Mouse (Mus musculus): ENCODE results near the gene Cptp. TPM values are rescaled to one million over a fixed set of nuclear protein-coding genes. Genes with fewer than 3 reads are reported as not detected.

Gene Cptp
- total and polyA plus RNA-seq, 3 experiments = 14.0 to 22.6 TPM; not detected in 1

DNA sequence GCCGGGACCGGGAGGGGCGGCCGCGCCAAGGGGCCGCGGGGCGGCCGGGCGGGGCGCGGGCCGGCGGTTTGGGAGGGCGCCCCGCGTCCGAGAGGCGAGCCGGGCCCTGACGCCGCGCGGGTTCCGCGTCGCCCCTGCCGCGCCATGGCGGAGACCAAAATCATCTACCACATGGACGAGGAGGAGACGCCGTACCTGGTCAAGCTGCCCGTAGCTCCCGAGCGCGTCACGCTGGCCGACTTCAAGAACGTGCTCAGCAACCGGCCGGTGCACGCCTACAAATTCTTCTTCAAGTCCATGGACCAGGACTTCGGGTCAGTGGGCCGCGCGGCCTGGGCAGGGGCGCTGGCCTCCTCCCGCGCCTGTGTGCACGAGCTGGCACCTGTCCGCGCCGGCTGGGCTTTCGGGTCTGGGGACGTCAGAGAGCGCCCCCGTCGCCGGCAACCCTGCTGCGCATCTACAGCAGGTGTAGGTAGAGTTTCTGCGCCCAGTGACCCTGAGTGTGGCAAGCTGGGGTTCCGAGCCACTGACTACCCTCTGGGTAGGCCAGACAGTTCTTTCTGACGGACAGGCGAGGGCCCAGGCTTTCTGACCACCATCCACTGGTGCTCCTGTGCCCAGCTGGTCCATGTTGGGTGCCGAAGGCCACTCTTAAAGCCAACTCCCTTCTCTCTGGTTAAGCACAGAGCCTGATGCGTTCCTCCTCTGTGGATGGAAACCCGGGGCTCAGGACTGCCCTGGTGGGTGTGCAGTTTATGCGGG lies 21.5 kb downstream of the Cptp start:
- Histone ChIP-seq H3K27ac (ENCODE audit: control insufficient read depth, low read depth, low read length) (no peak overlapping the region), H3K4me1 (ENCODE audit: control insufficient read depth in 1 of 2, insufficient read depth in 2 of 2, low read length in 2 of 2) (peaks cover 19 to 34% of the 10 kb centered on the region in 2 experiments), H3K4me3 (ENCODE audit: control insufficient read depth in 1 of 2, insufficient read depth in 1 of 2, low read depth in 2 of 2, low read length in 2 of 2) (peak overlapping the region; percentile 75 to 98), H3K9me3 (replicated peaks; ENCODE audit: insufficient read depth, low read length) (no peaks in the 10 kb centered on the region), H3K27me3 (ENCODE audit: control insufficient read depth in 1 of 2, insufficient read depth in 2 of 2, low read length in 2 of 2) (no peaks in the 10 kb centered on the region), H3K79me2 (ENCODE audit: control insufficient read depth, insufficient read depth, low read length, poor library complexity) (peaks cover 47% of the 10 kb centered on the region), H3K36me3 (ENCODE audit: control insufficient read depth in 1 of 2, insufficient read depth in 2 of 2, low read length in 2 of 2) (peaks cover 0 to 15% of the 10 kb centered on the region in 2 experiments; a peak in 3 of 4 replicates), H3K9ac (ENCODE audit: control insufficient read depth, low read depth, low read length, poor library complexity, severe bottlenecking) (peak overlapping the region; percentile 82)
- no peak for TF ChIP-seq POLR2A (IDR thresholded peaks at IDR 0.05; ENCODE audit: control insufficient read depth in 1 of 2, insufficient read depth in 1 of 2, low read depth in 1 of 2, low read length in 2 of 2, poor library complexity in 1 of 2)
- TF ChIP-seq CTCF (IDR thresholded peaks at IDR 0.05 in 2 of 3, conservative IDR thresholded peaks at IDR 0.05 in 1 of 3; ENCODE audit: control insufficient read depth in 1 of 3, insufficient read depth in 1 of 3, low read depth in 2 of 3, low read length in 3 of 3, poor library complexity in 1 of 3, severe bottlenecking in 1 of 3) = peak in 1 of 3 experiments; percentile 34; a peak in 1 of 6 replicates
- TF ChIP-seq NRF1 (IDR thresholded peaks at IDR 0.05; ENCODE audit: insufficient read depth, low read depth, low read length, poor library complexity, severe bottlenecking) = 0 out of 2 replicates have a peak, but pooled peaks have one; percentile 5
- peak; percentile 68; the same call in 1 of the 2 replicates for TF ChIP-seq MXI1 (IDR thresholded peaks at IDR 0.05; ENCODE audit: low read depth, low read length)
- peak; percentile 52 for DNase-seq (ENCODE audit: low read depth, low spot score)

DNA sequence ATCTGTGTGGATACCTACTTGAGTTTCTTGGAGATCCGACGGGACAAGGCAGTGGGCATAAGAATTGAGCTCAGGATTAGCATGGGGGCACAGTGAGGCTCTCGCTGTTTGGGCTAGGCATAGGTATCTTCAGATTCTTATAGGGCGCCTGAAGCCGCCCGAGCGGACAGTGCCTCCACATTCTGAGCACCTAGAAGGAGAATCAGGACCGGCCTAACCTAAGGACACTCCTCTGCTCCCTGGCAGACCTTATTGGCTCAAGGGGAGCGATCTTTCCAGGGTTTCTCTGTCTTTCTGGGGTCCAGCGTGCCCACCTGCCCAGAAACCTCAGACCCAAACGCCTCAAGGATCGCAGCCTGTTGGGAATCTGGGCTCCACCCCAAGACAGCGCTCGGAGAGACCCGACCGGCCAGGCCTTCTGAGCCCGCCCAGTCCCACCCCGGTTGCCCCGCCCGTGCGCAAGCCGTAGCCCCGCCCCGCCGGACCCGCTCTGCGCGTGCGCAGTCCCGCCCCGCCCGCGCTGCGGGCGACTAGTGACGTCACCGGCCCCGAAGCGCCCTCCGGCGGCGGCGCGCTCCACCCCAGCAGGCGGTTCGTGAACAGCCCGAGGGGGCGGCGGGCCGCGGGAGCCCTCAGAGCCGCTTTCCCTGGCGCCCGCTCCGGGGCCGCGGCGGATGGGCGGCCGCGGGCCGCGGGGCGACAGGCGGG lies 22.2 kb downstream of the Cptp start, which contains the start of gene Dvl1:
TSS of gene Dvl1 (plus strand) at position 532 of the 708 bp plus-strand sequence.
- peak; percentile 87 for DNase-seq (ENCODE audit: low read depth, low spot score)
- peaks cover 0 to 15% of the 10 kb centered on the region in 2 experiments; a peak in 3 of 4 replicates for H3K36me3 ChIP-seq (ENCODE audit: control insufficient read depth in 1 of 2, insufficient read depth in 2 of 2, low read length in 2 of 2)
- peak within 1 kb of the TSS; percentile 82 for H3K9ac ChIP-seq (ENCODE audit: control insufficient read depth, low read depth, low read length, poor library complexity, severe bottlenecking)
- peaks cover 19 to 34% of the 10 kb centered on the region in 2 experiments for H3K4me1 ChIP-seq (ENCODE audit: control insufficient read depth in 1 of 2, insufficient read depth in 2 of 2, low read length in 2 of 2)
- H3K27ac ChIP-seq (ENCODE audit: control insufficient read depth, low read depth, low read length) = no peak within 1 kb of the TSS
- H3K27me3 ChIP-seq (ENCODE audit: control insufficient read depth in 1 of 2, insufficient read depth in 2 of 2, low read length in 2 of 2) = no peaks in the 10 kb centered on the region
- no peak for TF ChIP-seq POLR2AphosphoS5 (IDR thresholded peaks at IDR 0.05; ENCODE audit: borderline replicate concordance, low read depth, low read length)
- TF ChIP-seq POLR2AphosphoS2 (IDR thresholded peaks at IDR 0.05; ENCODE audit: low read length) = peak; percentile 50; the same call in 1 of the 2 replicates
- TF ChIP-seq MXI1 (IDR thresholded peaks at IDR 0.05; ENCODE audit: low read depth, low read length) = peak; percentile 15; the same call in 1 of the 2 replicates
- TF ChIP-seq NELFE (IDR thresholded peaks at IDR 0.05; ENCODE audit: low read depth, low read length) = peak; percentile 64
- TF ChIP-seq MAFK (IDR thresholded peaks at IDR 0.05; ENCODE audit: borderline replicate concordance, low read depth, low read length) = no peak
- no peak for TF ChIP-seq RAD21 (IDR thresholded peaks at IDR 0.05; ENCODE audit: low read depth, low read length)
- peak; percentile 46; the same call in 1 of the 2 replicates for TF ChIP-seq TCF12 (IDR thresholded peaks at IDR 0.05; ENCODE audit: low read depth, low read length)
- TF ChIP-seq MAZ (IDR thresholded peaks at IDR 0.05; ENCODE audit: low read depth, low read length) = peak; percentile 84; the same call in 1 of the 2 replicates
- TF ChIP-seq ETS1 (IDR thresholded peaks at IDR 0.05; ENCODE audit: low read depth, low read length) = no peak
- no peak for TF ChIP-seq ZMIZ1 (IDR thresholded peaks at IDR 0.05; ENCODE audit: low read depth, low read length)
- peak in 2 of 3 experiments; percentile 58 to 80; a peak in 4 of 6 replicates for TF ChIP-seq CTCF (IDR thresholded peaks at IDR 0.05 in 2 of 3, conservative IDR thresholded peaks at IDR 0.05 in 1 of 3; ENCODE audit: control insufficient read depth in 1 of 3, insufficient read depth in 1 of 3, low read depth in 2 of 3, low read length in 3 of 3, poor library complexity in 1 of 3, severe bottlenecking in 1 of 3)
- no peak for TF ChIP-seq ZKSCAN1 (IDR thresholded peaks at IDR 0.05; ENCODE audit: low read depth, low read length)
- no peak for TF ChIP-seq ZC3H11A (IDR thresholded peaks at IDR 0.05; ENCODE audit: low read depth, low read length)
- TF ChIP-seq JUND (IDR thresholded peaks at IDR 0.05; ENCODE audit: low read depth, low read length) = no peak
- TF ChIP-seq SIN3A (IDR thresholded peaks at IDR 0.05; ENCODE audit: low read length) = peak; percentile 8; the same call in 1 of the 2 replicates
- no peak for TF ChIP-seq ELF1 (IDR thresholded peaks at IDR 0.05; ENCODE audit: low read depth, low read length)
- TF ChIP-seq TBP (IDR thresholded peaks at IDR 0.05; ENCODE audit: low read depth, low read length) = no peak
- TF ChIP-seq POLR2A (IDR thresholded peaks at IDR 0.05; ENCODE audit: control insufficient read depth in 1 of 2, insufficient read depth in 1 of 2, low read depth in 1 of 2, low read length in 2 of 2, poor library complexity in 1 of 2) = peak; percentile 68 to 72; a peak in 3 of 4 replicates
- no peak for TF ChIP-seq MYB (IDR thresholded peaks at IDR 0.05; ENCODE audit: low read depth, low read length)
- TF ChIP-seq EP300 (IDR thresholded peaks at IDR 0.05; ENCODE audit: low read depth in 1 of 2, low read length in 2 of 2) = no peak
- no peak for TF ChIP-seq MYC (IDR thresholded peaks at IDR 0.05; ENCODE audit: low read depth, low read length)
- TF ChIP-seq GABPA (IDR thresholded peaks at IDR 0.05; ENCODE audit: low read depth, low read length) = no peak
- TF ChIP-seq NRF1 (IDR thresholded peaks at IDR 0.05; ENCODE audit: insufficient read depth, low read depth, low read length, poor library complexity, severe bottlenecking) = peak; percentile 86
- no peak for TF ChIP-seq HCFC1 (IDR thresholded peaks at IDR 0.05; ENCODE audit: low read depth, low read length)
- TF ChIP-seq MEF2A (IDR thresholded peaks at IDR 0.05; ENCODE audit: extremely low read depth, insufficient replicate concordance, low read depth, low read length, poor library complexity, severe bottlenecking) = no peak
- H3K79me2 ChIP-seq (ENCODE audit: control insufficient read depth, insufficient read depth, low read length, poor library complexity) = peaks cover 44% of the 10 kb centered on the region
- H3K9me3 ChIP-seq (replicated peaks; ENCODE audit: insufficient read depth, low read length) = no peaks in the 10 kb centered on the region
- H3K4me3 ChIP-seq (ENCODE audit: control insufficient read depth in 1 of 2, insufficient read depth in 1 of 2, low read depth in 2 of 2, low read length in 2 of 2) = peak within 1 kb of the TSS; percentile 75 to 98
